Mouse (Mus musculus) gastrocnemius, postnatal 36 days (tissue): ENCODE results near the gene Tpcn1. TPM values are rescaled to one million over a fixed set of nuclear protein-coding genes. Genes with fewer than 3 reads are reported as not detected.

ENCODE experiments used
- DNase-seq, 2 experiments: peaks; one replicate each; pipeline ENCODE4 v3.0.0; 2022
- intact Hi-C: fragments of 180-260 bp; cut with DNase I; formaldehyde crosslinking; loops from one replicate; pipeline ENCODE4 v1.15.1; 2025
- total RNA-seq, 2 experiments: library from RNA; stranded (reverse); gene quantifications; 2 replicates each; pipeline ENCODE4 v1.2.3; 2021

The Tpcn1 gene
- total RNA-seq, 2 experiments from 2014 or later: 35.2 to 44.6 TPM

GRCm38 (mm10) chr5:120583511-120583910 is 5.0 kb downstream of the Tpcn1 start:
- DNase-seq: no peak
- intact Hi-C loops: no loop called here

DNA sequence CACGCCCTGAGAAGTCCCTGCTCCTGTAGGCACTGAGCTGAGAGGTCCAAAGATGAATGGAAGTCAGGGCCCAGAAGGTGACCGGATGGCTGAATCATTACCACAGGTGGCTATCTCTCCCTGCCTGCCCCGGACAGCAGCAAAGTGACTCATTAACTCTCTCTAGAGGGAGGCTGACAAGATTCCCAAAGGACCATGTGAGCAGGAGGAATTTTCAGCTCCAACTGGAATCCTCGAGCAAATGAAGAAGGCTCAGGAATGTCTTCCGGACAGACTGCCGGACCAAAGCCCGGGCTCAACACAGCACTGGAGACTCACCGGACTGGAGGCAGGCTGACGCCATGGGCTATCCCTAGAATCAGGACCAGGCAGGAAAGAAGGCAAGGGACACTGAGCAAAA is 6.5 kb downstream of the Tpcn1 start:
- intact Hi-C loops: no loop called here
- DNase-seq: no peak

DNA sequence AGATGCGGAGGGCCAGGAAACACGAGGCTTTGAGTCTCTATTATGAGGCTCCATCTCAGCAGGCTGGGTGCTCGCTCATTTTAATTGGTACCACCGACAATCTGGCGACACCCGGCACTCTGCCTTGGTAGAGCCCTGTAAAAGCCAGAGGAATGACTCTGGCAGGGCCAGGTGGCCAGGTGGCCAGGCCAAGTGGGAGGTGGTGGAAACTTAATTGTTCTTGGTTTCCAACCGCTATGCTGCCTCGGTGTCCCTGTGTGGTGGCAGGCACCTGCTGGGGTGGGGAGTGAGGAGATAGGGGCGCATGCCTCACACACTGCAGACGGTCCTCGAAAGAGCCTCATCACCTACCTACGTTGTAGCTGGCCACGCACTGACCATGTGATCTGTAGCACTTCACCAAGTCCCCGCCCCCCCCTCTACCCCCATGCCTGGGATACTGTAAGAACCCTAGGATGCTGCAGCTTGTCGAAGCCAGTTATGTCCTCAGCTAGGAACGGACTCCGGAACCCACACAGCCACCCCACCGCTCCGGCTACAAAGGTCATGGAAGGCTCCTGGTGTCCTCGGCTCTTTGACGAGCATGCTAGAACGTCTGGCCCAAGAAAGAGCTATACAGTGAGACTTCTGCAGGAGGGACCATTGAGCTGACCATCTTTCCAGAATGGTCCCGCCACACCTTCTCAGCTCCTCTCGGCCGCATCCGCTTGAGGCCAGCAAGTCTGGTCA is 8.4 kb downstream of the Tpcn1 start:
- intact Hi-C loops: no loop called here
- no peak for DNase-seq

- DNase-seq: peak; percentile 69 to 80
- intact Hi-C loops: no loop called here
Measured at GRCm38 (mm10) chr5:120579211-120579897, 9.1 kb downstream of the Tpcn1 start.

- intact Hi-C loops: no loop called here
- no peak for DNase-seq
Measured at GRCm38 (mm10) chr5:120578504-120579081, 9.9 kb downstream of the Tpcn1 start.

- intact Hi-C loops: no loop called here
- DNase-seq: no peak
Measured at GRCm38 (mm10) chr5:120577935-120578441, 10.5 kb downstream of the Tpcn1 start.

- intact Hi-C loops: no loop called here
- no peak for DNase-seq
Measured at GRCm38 (mm10) chr5:120576781-120577301, 11.6 kb downstream of the Tpcn1 start.

GRCm38 (mm10) chr5:120574469-120575063 is 13.9 kb downstream of the Tpcn1 start:
- DNase-seq: no peak
- intact Hi-C loops: no loop called here

DNA sequence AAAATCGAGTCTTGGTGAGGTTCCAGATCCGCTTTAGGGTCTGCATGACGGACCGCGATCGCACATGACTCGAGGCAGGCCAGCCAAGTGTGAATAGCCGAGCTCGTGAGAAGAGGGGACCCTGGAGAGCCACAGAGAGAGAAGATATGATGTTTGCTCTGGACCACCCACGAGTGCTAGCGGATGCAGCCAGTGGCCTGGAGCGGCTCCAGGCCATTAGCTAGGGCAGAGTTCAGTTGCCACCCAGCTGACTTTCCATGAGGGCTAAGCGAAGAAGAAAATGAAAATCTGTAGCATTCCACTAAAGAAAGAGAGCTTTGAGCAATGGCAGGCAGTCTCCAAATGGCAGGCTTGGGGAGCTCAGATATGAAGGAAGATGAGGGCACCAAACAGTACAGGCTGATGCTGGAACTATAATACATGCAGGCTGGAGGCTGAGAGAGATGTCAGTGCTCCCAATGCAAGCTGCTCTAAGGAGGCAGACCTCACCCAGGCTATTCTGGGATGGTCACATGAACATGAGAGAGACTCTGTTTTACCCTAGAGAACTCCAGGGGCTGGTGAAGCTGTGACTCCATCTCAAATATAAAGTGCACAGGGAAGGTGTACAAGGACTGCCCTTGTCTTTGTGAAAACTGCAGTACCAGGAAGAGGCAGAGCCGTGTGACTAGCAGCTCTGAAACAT is 17.3 kb downstream of the Tpcn1 start:
- DNase-seq: no peak
- intact Hi-C loops: no loop called here

- no peak for DNase-seq
- intact Hi-C loops: no loop called here
Measured at GRCm38 (mm10) chr5:120570289-120570897, 18.1 kb downstream of the Tpcn1 start.

DNA sequence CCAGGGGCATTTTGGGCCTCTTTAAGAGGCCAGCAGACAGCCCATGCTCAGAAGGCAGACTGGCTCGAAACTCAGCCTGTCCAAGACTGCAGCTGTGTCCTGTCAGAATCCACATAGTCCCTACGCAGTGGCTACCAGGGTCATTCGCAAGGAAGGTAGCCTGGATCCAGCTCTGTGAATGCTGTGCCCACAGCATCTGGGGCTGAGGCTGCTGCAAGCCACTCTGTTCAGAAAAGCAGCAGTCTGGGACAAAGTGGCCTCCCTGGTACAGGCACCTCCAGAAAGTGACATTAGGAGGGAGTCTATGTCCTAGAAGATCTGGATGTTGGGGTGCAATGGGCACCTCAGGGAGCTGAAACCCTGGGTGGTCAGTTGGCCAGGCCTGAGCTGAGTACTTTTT is 18.7 kb downstream of the Tpcn1 start:
- DNase-seq: no peak
- intact Hi-C loops: no loop called here

DNA sequence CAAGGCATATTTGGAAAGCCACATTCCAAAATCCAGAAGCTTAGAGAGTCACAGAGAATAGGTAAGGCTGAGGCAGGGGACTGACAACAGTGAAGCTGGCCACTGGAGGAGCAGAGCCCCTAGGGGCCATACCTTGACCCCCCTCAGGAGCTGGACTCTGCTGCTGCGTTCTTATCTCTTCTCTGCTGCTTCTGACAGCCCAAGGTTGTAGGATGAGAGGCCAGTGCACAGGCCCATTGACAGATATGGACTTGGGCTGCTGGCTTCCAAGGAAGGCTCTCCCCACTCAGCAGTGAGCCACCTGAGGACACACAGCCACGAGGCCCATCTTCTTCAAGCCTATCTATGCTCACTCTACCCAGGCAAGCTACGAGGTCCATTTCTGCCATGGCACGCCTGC is 19.5 kb downstream of the Tpcn1 start:
- DNase-seq: no peak
- intact Hi-C loops: no loop called here

DNA sequence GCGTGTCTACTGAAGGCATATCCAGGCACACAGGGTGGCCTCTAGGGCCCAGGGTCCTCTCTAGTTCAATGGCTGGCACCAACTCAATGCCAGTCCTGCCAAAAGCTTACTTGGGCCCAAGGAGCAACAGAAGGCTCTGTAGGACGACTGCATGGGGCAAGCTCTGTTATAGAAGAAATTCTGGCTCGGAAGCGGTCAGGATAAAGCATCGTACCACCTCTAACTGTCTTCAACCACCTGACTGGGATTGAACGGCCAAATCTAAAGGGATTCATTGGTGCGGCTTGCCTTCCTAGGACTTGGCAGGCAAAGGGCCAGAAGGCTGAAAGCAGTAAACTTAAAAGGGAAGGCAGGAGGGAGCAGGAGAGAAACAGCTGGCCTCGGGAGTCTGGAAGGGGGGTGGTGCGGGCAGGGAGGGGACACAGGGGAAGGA is 20.1 kb downstream of the Tpcn1 start:
- no peak for DNase-seq
- intact Hi-C loops: no loop called here

DNA sequence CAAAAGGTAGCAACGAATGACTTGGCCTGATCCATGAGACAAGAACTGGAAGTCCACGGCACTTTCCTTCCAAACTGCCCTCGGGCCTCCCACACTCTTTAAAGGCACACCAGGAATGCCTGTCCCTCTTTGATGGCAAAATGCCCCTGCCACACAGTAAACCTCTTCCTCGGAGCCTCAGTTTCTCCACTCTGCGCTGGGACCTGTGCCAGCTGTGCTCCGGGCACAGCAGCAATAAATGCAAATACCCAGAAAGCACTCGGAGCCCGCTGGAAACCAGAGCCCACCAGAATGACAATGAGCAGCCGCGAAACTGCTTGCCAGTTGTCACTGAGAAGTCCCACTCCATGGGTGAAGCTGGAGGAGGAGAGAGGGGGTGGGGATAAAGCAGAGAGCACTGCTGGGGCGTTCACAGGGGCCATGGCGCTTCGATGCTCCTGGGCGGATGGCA is 20.7 kb downstream of the Tpcn1 start:
- intact Hi-C loops: no loop called here
- DNase-seq: no peak

GRCm38 (mm10) chr5:120567253-120567701 is 21.2 kb downstream of the Tpcn1 start:
- DNase-seq: peak; percentile 66 to 76
- intact Hi-C loops: no loop called here

GRCm38 (mm10) chr5:120566681-120567252 is 21.7 kb downstream of the Tpcn1 start:
- DNase-seq: peak in 1 of 2 experiments; percentile 35
- intact Hi-C loops: no loop called here

DNA sequence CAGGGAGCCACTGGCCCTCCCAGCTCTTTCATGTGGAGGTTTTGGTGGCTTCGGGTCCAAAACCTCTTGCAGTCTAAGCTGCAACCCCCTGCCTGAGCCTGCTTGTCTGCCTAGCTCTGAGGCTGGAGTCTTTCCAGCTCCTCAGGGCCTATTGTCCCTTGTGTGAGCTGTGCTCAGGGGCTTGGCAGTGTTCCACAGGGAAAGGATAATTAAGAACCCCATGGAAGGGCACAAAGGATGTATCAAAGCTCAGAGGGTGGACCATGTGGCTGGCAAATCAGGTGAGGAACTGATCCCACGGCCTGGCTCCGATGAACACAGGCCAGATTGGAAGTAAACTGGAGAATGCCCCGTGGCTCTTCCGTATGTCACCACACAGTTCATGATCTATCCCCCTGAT is 22.4 kb downstream of the Tpcn1 start:
- intact Hi-C loops: no loop called here
- peak in 1 of 2 experiments; percentile 18 for DNase-seq

DNA sequence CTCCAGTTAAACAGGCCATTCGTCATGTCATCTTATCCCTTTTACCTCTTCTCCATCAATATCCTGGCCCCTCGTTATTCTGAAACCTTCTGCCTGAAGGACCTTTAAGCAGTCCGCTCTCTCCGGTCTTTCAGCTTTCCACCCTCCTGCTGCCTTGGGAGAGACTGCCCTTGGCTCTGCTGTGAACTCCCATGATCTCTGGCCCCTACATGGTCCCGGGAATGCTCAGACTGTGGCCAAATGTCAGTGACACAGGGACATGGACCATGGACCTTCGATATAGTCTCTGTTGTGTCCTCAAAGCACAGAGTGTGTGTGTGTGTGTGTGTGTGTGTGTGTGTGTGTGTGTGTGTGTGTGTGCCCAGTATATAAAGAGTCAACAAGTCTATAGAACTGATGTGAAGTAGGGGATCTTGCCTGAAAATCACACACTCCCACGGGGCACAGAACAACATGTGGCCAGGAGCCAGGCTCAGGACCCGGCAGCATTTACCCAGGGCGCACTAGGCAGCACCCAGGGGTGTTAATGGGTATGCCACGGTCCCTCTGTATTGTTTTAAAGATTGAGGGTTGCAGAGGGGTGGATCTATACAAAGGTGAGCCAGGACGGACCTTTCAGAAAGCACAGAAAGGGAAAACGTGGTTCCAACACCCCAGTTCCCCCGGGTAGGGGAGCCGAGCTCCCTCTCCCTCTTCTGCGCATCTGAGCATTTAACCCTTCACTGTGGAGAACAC is 23.1 kb downstream of the Tpcn1 start:
- DNase-seq: peak in 1 of 2 experiments; percentile 14
- intact Hi-C loops: no loop called here

- DNase-seq: no peak
- intact Hi-C loops: no loop called here
Measured at GRCm38 (mm10) chr5:120563914-120564311, 24.6 kb downstream of the Tpcn1 start.
